Mouse (Mus musculus) liver, adult 2 months (tissue): ENCODE results near the gene Slc35f6. TPM values are rescaled to one million over a fixed set of nuclear protein-coding genes. Genes with fewer than 3 reads are reported as not detected.

Source experiments
- DNase-seq: peaks from one replicate; pipeline ENCODE4 v3.0.0-alpha.2; 2011; ENCODE audit warnings: low read depth, low spot score; ENCODE audit errors: extremely low read depth
- H3K27ac ChIP-seq: fragments of 200-500 bp; replicated peaks from 2 replicates; pipeline ENCODE4 v1.5.1; 2012; ENCODE audit warnings: low read depth, mild to moderate bottlenecking, control low read depth, inconsistent platforms, low read length; ENCODE audit not compliant: insufficient read depth
- H3K27me3 ChIP-seq: fragments of 200-500 bp; 2 replicates; pipeline ENCODE4 v1.6.1; 2012; ENCODE audit warnings: mild to moderate bottlenecking, moderate library complexity, low read length, inconsistent platforms; ENCODE audit not compliant: control insufficient read depth, insufficient read depth
- H3K36me3 ChIP-seq: fragments of 200-500 bp; 2 replicates; pipeline ENCODE4 v1.6.1; 2012; ENCODE audit warnings: low read length, inconsistent platforms; ENCODE audit not compliant: control insufficient read depth, insufficient read depth
- H3K4me1 ChIP-seq: fragments of 200-500 bp; 2 replicates; pipeline ENCODE4 v1.6.1; 2011; ENCODE audit warnings: low read length; ENCODE audit not compliant: control insufficient read depth, insufficient read depth
- H3K4me3 ChIP-seq: fragments of 200-500 bp; 2 replicates; pipeline ENCODE4 v1.5.1; 2011; ENCODE audit warnings: low read depth, mild to moderate bottlenecking, control low read depth, low read length, moderate library complexity; ENCODE audit not compliant: insufficient read depth
- H3K79me2 ChIP-seq: fragments of 200-500 bp; 2 replicates; pipeline ENCODE4 v1.6.1; 2012; ENCODE audit warnings: inconsistent platforms, mild to moderate bottlenecking, low read length, moderate library complexity; ENCODE audit not compliant: control insufficient read depth, insufficient read depth
- H3K9ac ChIP-seq: fragments of 200-500 bp; 2 replicates; pipeline ENCODE4 v1.6.1; 2012; ENCODE audit warnings: low read depth, mild to moderate bottlenecking, control low read depth, inconsistent platforms, low read length
- CTCF ChIP-seq: fragments of 200-500 bp; IDR thresholded peaks from 2 replicates; pipeline ENCODE4 v1.5.1; 2011; ENCODE audit warnings: low read depth, low read length, control low read depth
- POLR2A ChIP-seq: fragments of 200-500 bp; IDR thresholded peaks from 2 replicates; pipeline ENCODE4 v1.6.1; 2011; ENCODE audit warnings: low read length, control low read depth; ENCODE audit not compliant: insufficient read depth; ENCODE audit errors: extremely low read depth
- WGBS: fragments of 180-500 bp; shearing (Covaris S2); methylation state at CpG from one replicate; pipeline ENCODE4 v1.1.7; 2018; 5-methylcytosine and 5-hydroxymethylcytosine counted together
- polyA plus RNA-seq: library from polyadenylated mRNA; depleted of rRNA; stranded (reverse); fragments of >200 nt; gene quantifications from 2 replicates; pipeline ENCODE4 v1.2.3, GENCODE M21; 2012; rRNA removed
- total RNA-seq: library from RNA; depleted of rRNA; stranded (reverse); fragments of >200 nt; gene quantifications from 2 replicates; pipeline ENCODE4 v1.2.3, GENCODE M21; 2014; rRNA removed

Gene Slc35f6
- total RNA-seq (16.2 and 19.0 TPM in 2 replicates), polyA plus RNA-seq (44.3 and 55.4 TPM in 2 replicates)

GRCm38 (mm10) chr5:30647815-30648560 lies at the start of gene Slc35f6:
Gene Slc35f6 (plus strand): TSS chr5:30647933.
- WGBS: under 1% methylated on average over 38 of the region's 38 CpGs
- Histone ChIP-seq H3K27me3 (no peaks in the 10 kb centered on the region), H3K36me3 (no peaks in the 10 kb centered on the region), H3K9ac (peak within 1 kb of the TSS; percentile 83), H3K4me1 (peaks cover 8% of the 10 kb centered on the region), H3K79me2 (peaks cover 13% of the 10 kb centered on the region; the same call in 1 of the 2 replicates), H3K4me3 (peak within 1 kb of the TSS; percentile 97), H3K27ac (peak within 1 kb of the TSS; percentile 76)
- peak; percentile 58 for DNase-seq
- TF ChIP-seq POLR2A (peak; percentile 63), CTCF (no peak)

- H3K79me2 ChIP-seq: no peaks in the 10 kb centered on the region
- no peak for DNase-seq
- 48% methylated on average over 4 of the region's 4 CpGs for WGBS
- H3K9ac ChIP-seq: no peak overlapping the region
- no peaks in the 10 kb centered on the region for H3K36me3 ChIP-seq
- TF ChIP-seq POLR2A (no peak), CTCF (peak; percentile 27; the same call in 1 of the 2 replicates)
- no peak overlapping the region for H3K27ac ChIP-seq
- no peak overlapping the region for H3K4me3 ChIP-seq
- H3K27me3 ChIP-seq: no peaks in the 10 kb centered on the region
- no peaks in the 10 kb centered on the region for H3K4me1 ChIP-seq
Observed at GRCm38 (mm10) chr5:30601397-30601796, 46.3 kb upstream of the Slc35f6 start.

DNA sequence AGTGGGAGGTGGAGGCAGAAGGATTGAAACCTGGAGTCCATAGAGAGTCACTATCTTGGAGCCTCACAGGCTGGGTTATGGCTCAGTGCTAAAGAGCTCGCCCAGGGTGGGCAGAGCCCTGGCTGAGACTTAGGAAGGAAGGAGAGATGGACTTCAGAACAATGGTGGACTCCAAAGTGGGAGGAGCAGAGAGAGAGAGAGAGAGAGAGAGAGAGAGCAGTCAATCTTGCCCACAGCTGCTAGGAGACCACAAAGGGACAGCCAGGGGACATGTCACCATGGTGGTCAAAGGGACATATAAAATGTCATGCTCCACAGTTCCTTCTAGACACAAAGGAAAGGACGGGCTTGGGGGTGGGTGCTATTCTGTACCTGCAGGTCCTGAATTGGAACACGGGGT lies 44.5 kb upstream of the Slc35f6 start:
- Histone ChIP-seq H3K27ac (no peak overlapping the region), H3K4me3 (no peak overlapping the region), H3K4me1 (no peaks in the 10 kb centered on the region), H3K9ac (no peak overlapping the region), H3K36me3 (no peaks in the 10 kb centered on the region), H3K27me3 (no peaks in the 10 kb centered on the region), H3K79me2 (no peaks in the 10 kb centered on the region)
- DNase-seq: no peak
- no peak for TF ChIP-seq POLR2A
- TF ChIP-seq CTCF: no peak
- WGBS: 88% methylated on average over 3 of the region's 3 CpGs

- Histone ChIP-seq H3K27ac (no peak overlapping the region), H3K36me3 (no peaks in the 10 kb centered on the region), H3K79me2 (no peaks in the 10 kb centered on the region), H3K4me3 (no peak overlapping the region), H3K27me3 (no peaks in the 10 kb centered on the region), H3K9ac (no peak overlapping the region), H3K4me1 (no peaks in the 10 kb centered on the region)
- DNase-seq: no peak
- 83% methylated on average over 4 of the region's 4 CpGs for WGBS
- TF ChIP-seq CTCF (no peak), POLR2A (no peak)
Observed at GRCm38 (mm10) chr5:30603926-30604325, 43.8 kb upstream of the Slc35f6 start.

DNA sequence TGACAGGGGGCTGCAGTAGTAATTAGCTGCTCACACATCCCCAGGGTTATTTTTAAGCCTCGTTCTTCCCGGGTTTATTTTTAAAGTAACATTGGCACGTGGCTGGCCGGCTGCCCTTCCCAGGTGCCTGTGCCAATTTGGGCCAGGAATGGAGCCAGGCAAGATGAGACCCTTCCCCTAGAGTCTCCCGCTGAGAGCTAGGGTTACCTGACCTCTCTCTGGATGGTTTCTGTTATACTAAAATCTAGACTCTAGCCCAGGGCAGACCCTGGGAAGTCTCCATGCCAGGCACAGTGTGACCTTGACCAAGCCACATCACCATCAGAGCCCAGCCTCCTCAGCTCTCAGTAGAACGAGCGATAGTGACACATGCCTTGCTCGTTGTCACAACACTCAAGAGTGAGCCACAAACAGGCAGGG lies 43.0 kb upstream of the Slc35f6 start:
- TF ChIP-seq CTCF (no peak), POLR2A (no peak)
- H3K79me2 ChIP-seq: no peaks in the 10 kb centered on the region
- no peak for DNase-seq
- no peak overlapping the region for H3K4me3 ChIP-seq
- 84% methylated on average over 8 of the region's 8 CpGs for WGBS
- no peak overlapping the region for H3K27ac ChIP-seq
- H3K4me1 ChIP-seq: no peaks in the 10 kb centered on the region
- H3K27me3 ChIP-seq: no peaks in the 10 kb centered on the region
- H3K36me3 ChIP-seq: no peaks in the 10 kb centered on the region
- no peak overlapping the region for H3K9ac ChIP-seq

- no peak overlapping the region for H3K4me3 ChIP-seq
- DNase-seq: no peak
- no peaks in the 10 kb centered on the region for H3K79me2 ChIP-seq
- no peak overlapping the region for H3K27ac ChIP-seq
- H3K27me3 ChIP-seq: no peaks in the 10 kb centered on the region
- no peak for TF ChIP-seq CTCF
- TF ChIP-seq POLR2A: no peak
- H3K9ac ChIP-seq: no peak overlapping the region
- 94% methylated on average over 6 of the region's 6 CpGs for WGBS
- no peaks in the 10 kb centered on the region for H3K36me3 ChIP-seq
- peaks cover 1% of the 10 kb centered on the region; the same call in 1 of the 2 replicates for H3K4me1 ChIP-seq
Observed at GRCm38 (mm10) chr5:30605649-30606048, 42.1 kb upstream of the Slc35f6 start.
